Mouse (Mus musculus): Measurements from ENCODE around the gene Lao1. TPM values are rescaled to one million over a fixed set of nuclear protein-coding genes. Genes with fewer than 3 reads are reported as not detected.

Lao1 gene
- polyA plus RNA-seq, 1 experiment from 2014 or later = not detected

Other genes with a start within 250 kb of the Lao1 start
- not detected in 2 replicates for gene Olfr1340, start 241.4 kb upstream of the Lao1 start, polyA plus RNA-seq (2015; fragmentation: Nextera tagmentation; extraction: Ambion mirVana)
- not detected in 2 replicates for gene Olfr1339, start 229.4 kb upstream of the Lao1 start, polyA plus RNA-seq (2015; fragmentation: Nextera tagmentation; extraction: Ambion mirVana)
- not detected in 2 replicates for gene Olfr1338, start 202.8 kb upstream of the Lao1 start, polyA plus RNA-seq (2015; fragmentation: Nextera tagmentation; extraction: Ambion mirVana)
- not detected in 2 replicates for gene Olfr1337, start 179.0 kb upstream of the Lao1 start, polyA plus RNA-seq (2015; fragmentation: Nextera tagmentation; extraction: Ambion mirVana)
- not detected in 2 replicates for gene Olfr1335, start 151.6 kb upstream of the Lao1 start, polyA plus RNA-seq (2015; fragmentation: Nextera tagmentation; extraction: Ambion mirVana)
- not detected in 2 replicates for gene Olfr1333, start 125.3 kb upstream of the Lao1 start, polyA plus RNA-seq (2015; fragmentation: Nextera tagmentation; extraction: Ambion mirVana)
- gene Olfr1331, start 96.9 kb upstream of the Lao1 start, polyA plus RNA-seq (2015; fragmentation: Nextera tagmentation; extraction: Ambion mirVana) = not detected in 2 replicates
- not detected in 2 replicates for gene Olfr1330, start 73.0 kb upstream of the Lao1 start, polyA plus RNA-seq (2015; fragmentation: Nextera tagmentation; extraction: Ambion mirVana)
- not detected in 2 replicates for gene Olfr1329, start 44.1 kb upstream of the Lao1 start, polyA plus RNA-seq (2015; fragmentation: Nextera tagmentation; extraction: Ambion mirVana)
- not detected in 2 replicates for gene Olfr1328, start 23.0 kb upstream of the Lao1 start, polyA plus RNA-seq (2015; fragmentation: Nextera tagmentation; extraction: Ambion mirVana)
- 96.1 and 97.6 TPM in 2 replicates for gene Slc2a1, start 147.1 kb downstream of the Lao1 start, polyA plus RNA-seq (2015; fragmentation: Nextera tagmentation; extraction: Ambion mirVana)
- gene Zfp691, start 212.6 kb downstream of the Lao1 start, polyA plus RNA-seq (2015; fragmentation: Nextera tagmentation; extraction: Ambion mirVana) = 7.1 and 7.7 TPM in 2 replicates
- gene Ermap, start 228.4 kb downstream of the Lao1 start, polyA plus RNA-seq (2015; fragmentation: Nextera tagmentation; extraction: Ambion mirVana) = 1.3 and 1.4 TPM in 2 replicates
- 237 and 238 TPM in 2 replicates for gene Svbp, start 233.7 kb downstream of the Lao1 start, polyA plus RNA-seq (2015; fragmentation: Nextera tagmentation; extraction: Ambion mirVana)

Data from midbrain, embryonic 15.5 days (tissue).